Mouse (Mus musculus): ENCODE data around the gene Kcp.
A peak's percentile ranks its signal among the peaks of the same experiment; 100 is the strongest.

The Kcp gene

GRCm38 (mm10) chr6:29523301-29524033 is 15.7 kb upstream of the Kcp start:
- DNase-seq (ENCODE audit: low read depth, low spot score): no peak

- DNase-seq (ENCODE audit: low read depth, low spot score): no peak
Measured at GRCm38 (mm10) chr6:29522626-29523300, 15.0 kb upstream of the Kcp start.

- DNase-seq (ENCODE audit: low read depth, low spot score): peak; percentile 51
Measured at GRCm38 (mm10) chr6:29517139-29517538, 9.4 kb upstream of the Kcp start.

- DNase-seq (ENCODE audit: low read depth, low spot score): no peak
Measured at GRCm38 (mm10) chr6:29513284-29513683, 5.5 kb upstream of the Kcp start.

- DNase-seq (ENCODE audit: low read depth, low spot score): no peak
Measured at GRCm38 (mm10) chr6:29509086-29509485, 1.3 kb upstream of the Kcp start.

GRCm38 (mm10) chr6:29506834-29507233 is 918 bp downstream of the Kcp start:
- DNase-seq (ENCODE audit: low read depth, low spot score): no peak

- no peak for DNase-seq (ENCODE audit: low read depth, low spot score)
Measured at GRCm38 (mm10) chr6:29505493-29505892, 2.3 kb downstream of the Kcp start.

- no peak for DNase-seq (ENCODE audit: low read depth, low spot score)
Measured at GRCm38 (mm10) chr6:29501599-29501998, 6.2 kb downstream of the Kcp start.

- no peak for DNase-seq (ENCODE audit: low read depth, low spot score)
Measured at GRCm38 (mm10) chr6:29500810-29501209, 6.9 kb downstream of the Kcp start.

- no peak for DNase-seq (ENCODE audit: low read depth, low spot score)
Measured at GRCm38 (mm10) chr6:29500177-29500576, 7.6 kb downstream of the Kcp start.

GRCm38 (mm10) chr6:29497791-29498190 is 10.0 kb downstream of the Kcp start:
- DNase-seq (ENCODE audit: low read depth, low spot score): no peak

GRCm38 (mm10) chr6:29496270-29496669 is 11.5 kb downstream of the Kcp start:
- DNase-seq (ENCODE audit: low read depth, low spot score): no peak

GRCm38 (mm10) chr6:29494101-29494500 is 13.7 kb downstream of the Kcp start:
- no peak for DNase-seq (ENCODE audit: low read depth, low spot score)

GRCm38 (mm10) chr6:29485951-29486350 is 21.8 kb downstream of the Kcp start:
- DNase-seq (ENCODE audit: low read depth, low spot score): no peak

- DNase-seq (ENCODE audit: low read depth, low spot score): peak; percentile 63
Measured at GRCm38 (mm10) chr6:29484716-29485559, 22.8 kb downstream of the Kcp start.

GRCm38 (mm10) chr6:29482691-29483090 is 25.1 kb downstream of the Kcp start:
- no peak for DNase-seq (ENCODE audit: low read depth, low spot score)

- no peak for DNase-seq (ENCODE audit: low read depth, low spot score)
Measured at GRCm38 (mm10) chr6:29474736-29475135, 33.0 kb downstream of the Kcp start.

GRCm38 (mm10) chr6:29473941-29474691 is 33.6 kb downstream of the Kcp start:
- peak; percentile 57 for DNase-seq (ENCODE audit: low read depth, low spot score)

GRCm38 (mm10) chr6:29471137-29471536 is 36.6 kb downstream of the Kcp start, which contains the start of gene Atp6v1fnb:
Atp6v1fnb (plus strand) TSS chr6:29471437.
- DNase-seq (ENCODE audit: low read depth, low spot score): no peak

GRCm38 (mm10) chr6:29468851-29469250 is 38.9 kb downstream of the Kcp start:
- DNase-seq (ENCODE audit: low read depth, low spot score): no peak

GRCm38 (mm10) chr6:29467583-29468354 is 40.0 kb downstream of the Kcp start, which contains the start of gene Atp6v1f:
Atp6v1f (plus strand) TSS chr6:29467718.
- DNase-seq (ENCODE audit: low read depth, low spot score): peak; percentile 94
